Mouse (Mus musculus) layer of hippocampus, adult 9-11 months (tissue): ENCODE results near the gene Plekha4.

ENCODE experiments used
- DNase-seq: peaks from one replicate; pipeline ENCODE4 v3.0.0; 2022

Gene Plekha4

GRCm38 (mm10) chr7:45568601-45569473 lies 42.7 kb downstream of the Plekha4 start:
- no peak for DNase-seq

- peak; percentile 69 for DNase-seq
These were observed 44.1 kb downstream of the Plekha4 start, which contains the start of gene Bcat2 for GRCm38 (mm10) chr7:45570103-45570741. Gene Bcat2 (plus strand): TSS chr7:45570153.

- no peak for DNase-seq
These were observed 45.8 kb downstream of the Plekha4 start for GRCm38 (mm10) chr7:45571966-45572365.

- no peak for DNase-seq
These were observed 47.8 kb downstream of the Plekha4 start for GRCm38 (mm10) chr7:45573954-45574353.

GRCm38 (mm10) chr7:45574472-45575379 lies 48.6 kb downstream of the Plekha4 start:
- DNase-seq = no peak

- DNase-seq = no peak
These were observed 59.8 kb downstream of the Plekha4 start for GRCm38 (mm10) chr7:45585923-45586322.

GRCm38 (mm10) chr7:45587631-45588592 lies 61.8 kb downstream of the Plekha4 start:
- DNase-seq = no peak

GRCm38 (mm10) chr7:45589173-45589572 lies 63.0 kb downstream of the Plekha4 start:
- peak; percentile 99 for DNase-seq

GRCm38 (mm10) chr7:45589898-45590297 lies 63.8 kb downstream of the Plekha4 start:
- DNase-seq = no peak

GRCm38 (mm10) chr7:45590874-45591273 lies 64.7 kb downstream of the Plekha4 start:
- no peak for DNase-seq

GRCm38 (mm10) chr7:45591880-45592279 lies 65.8 kb downstream of the Plekha4 start:
- no peak for DNase-seq

GRCm38 (mm10) chr7:45593118-45593815 lies 67.1 kb downstream of the Plekha4 start:
- no peak for DNase-seq

GRCm38 (mm10) chr7:45595176-45595575 lies 69.0 kb downstream of the Plekha4 start:
- DNase-seq = no peak

GRCm38 (mm10) chr7:45596107-45596506 lies 70.0 kb downstream of the Plekha4 start:
- no peak for DNase-seq

GRCm38 (mm10) chr7:45597013-45597412 lies 70.9 kb downstream of the Plekha4 start:
- DNase-seq = no peak

- DNase-seq = no peak
These were observed 71.4 kb downstream of the Plekha4 start for GRCm38 (mm10) chr7:45597527-45597926.

- no peak for DNase-seq
These were observed 73.1 kb downstream of the Plekha4 start for GRCm38 (mm10) chr7:45598960-45599879.
